Mouse (Mus musculus) embryonic facial prominence, embryonic 10.5 days (tissue): ENCODE data around the gene Pik3r3. TPM values are rescaled to one million over a fixed set of nuclear protein-coding genes. Genes with fewer than 3 reads are reported as not detected.
"Not testable (repeated sequence)": the region's sequence is repeated elsewhere in the genome, so short reads cannot be mapped to it uniquely, and the experiment has no call there.

Experiments
- DNase-seq: peaks from one replicate; pipeline ENCODE4 v3.0.0-alpha.2; 2017; ENCODE audit warnings: low spot score
- H3K27ac ChIP-seq: fragments of 300-500 bp; sonication (generic); replicated peaks from 2 replicates; pipeline ENCODE4 v1.5.1; 2016; ENCODE audit warnings: mild to moderate bottlenecking
- H3K27me3 ChIP-seq: fragments of 300-500 bp; sonication (generic); replicated peaks from 2 replicates; pipeline ENCODE4 v1.6.1; 2016; ENCODE audit warnings: low read depth, mild to moderate bottlenecking; ENCODE audit not compliant: poor library complexity, severe bottlenecking
- H3K36me3 ChIP-seq: fragments of 300-500 bp; sonication (generic); replicated peaks from 2 replicates; pipeline ENCODE4 v1.6.1; 2016; ENCODE audit warnings: mild to moderate bottlenecking, moderate library complexity
- H3K4me1 ChIP-seq: fragments of 300-500 bp; sonication (generic); 2 replicates; pipeline ENCODE4 v1.6.1; 2016
- H3K4me3 ChIP-seq: fragments of 300-500 bp; sonication (generic); 2 replicates; pipeline ENCODE4 v1.5.1; 2016; ENCODE audit warnings: mild to moderate bottlenecking, moderate library complexity
- H3K9me3 ChIP-seq: fragments of 300-500 bp; sonication (generic); 2 replicates; pipeline ENCODE4 v1.6.1; 2016; ENCODE audit warnings: mild to moderate bottlenecking
- WGBS: fragments of 180-500 bp; shearing (Covaris S2); methylation state at CpG from one replicate; pipeline ENCODE4 v1.1.7; 2016; 5-methylcytosine and 5-hydroxymethylcytosine counted together
- polyA plus RNA-seq: library from polyadenylated mRNA; unstranded; fragments of >200 nt; fragmentation: Nextera tagmentation; extraction: Ambion mirVana; gene quantifications from 2 replicates; pipeline ENCODE4 v1.2.1, GENCODE M21; 2016

Gene Pik3r3
- polyA plus RNA-seq, 1 experiment from 2014 or later = 43.7 TPM

DNA sequence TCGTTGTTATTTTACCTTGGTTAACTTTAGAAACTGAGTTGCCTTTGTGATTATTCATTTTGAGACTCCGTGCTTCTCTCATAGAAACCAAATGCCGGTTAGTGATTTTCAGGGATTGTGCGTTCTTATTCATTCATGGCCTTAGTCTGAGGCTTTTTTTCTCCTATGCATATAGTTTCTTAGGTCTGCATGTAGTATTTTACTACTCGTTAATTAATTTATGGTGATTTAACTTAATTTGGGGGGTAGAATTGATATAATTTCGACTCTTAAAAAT is 1.4 kb downstream of the Pik3r3 start:
- no peak for DNase-seq
- no peaks in the 10 kb centered on the region for H3K9me3 ChIP-seq
- H3K27me3 ChIP-seq = no peaks in the 10 kb centered on the region
- WGBS = 6% methylated on average over 6 of the region's 6 CpGs
- H3K4me1 ChIP-seq = peaks cover 19% of the 10 kb centered on the region
- peak overlapping the region; percentile 75 for H3K4me3 ChIP-seq
- H3K27ac ChIP-seq = peak overlapping the region; percentile 99
- 0 out of 2 replicates have a peak, but pooled peaks cover 6% of the 10 kb centered on the region for H3K36me3 ChIP-seq

DNA sequence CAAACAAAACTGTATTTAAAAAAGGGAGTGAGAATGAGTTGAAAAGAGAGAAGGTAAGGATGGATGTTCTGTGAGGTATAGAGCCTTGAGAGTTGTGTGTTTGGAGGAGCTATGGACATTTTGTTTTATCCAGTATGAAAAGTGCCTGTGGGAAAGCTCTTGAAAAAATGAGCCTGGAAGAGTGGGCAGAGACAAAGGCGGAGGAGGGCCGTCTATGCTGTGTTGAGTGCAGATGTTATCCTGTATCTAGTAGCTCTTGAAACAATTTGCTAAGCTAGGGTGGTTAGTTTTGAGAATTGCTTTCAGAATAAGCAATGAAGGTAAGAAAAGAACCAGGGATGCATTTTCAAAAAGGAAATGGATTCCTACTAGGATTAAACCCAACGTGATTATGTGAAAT is 22.0 kb downstream of the Pik3r3 start:
- WGBS = 88% methylated on average over 3 of the region's 3 CpGs
- Histone ChIP-seq H3K9me3 (no peaks in the 10 kb centered on the region), H3K27me3 (no peaks in the 10 kb centered on the region), H3K4me3 (no peak overlapping the region), H3K36me3 (peaks cover 45% of the 10 kb centered on the region), H3K4me1 (no peaks in the 10 kb centered on the region), H3K27ac (no peak overlapping the region)
- no peak for DNase-seq

DNA sequence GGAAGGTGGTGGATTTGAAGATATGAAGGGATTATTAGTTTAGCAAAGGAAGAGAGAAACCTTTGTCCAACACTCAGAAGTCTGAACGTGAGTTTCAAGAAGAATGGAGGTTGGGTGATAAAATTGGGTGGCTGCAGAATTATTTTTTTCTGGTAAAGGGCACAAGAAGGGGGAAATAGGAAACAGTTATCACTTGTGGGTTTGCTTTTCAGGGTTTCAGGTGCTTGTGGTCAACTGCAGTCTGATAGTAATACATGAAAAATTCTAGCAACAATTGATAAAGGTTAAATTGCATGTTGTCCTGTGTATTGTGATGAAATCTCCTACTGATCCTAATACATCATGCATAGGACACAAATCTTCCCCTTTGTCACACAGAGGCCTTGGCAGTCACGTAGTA is 22.8 kb downstream of the Pik3r3 start:
- H3K27me3 ChIP-seq = no peaks in the 10 kb centered on the region
- peaks cover 41% of the 10 kb centered on the region for H3K36me3 ChIP-seq
- H3K4me1 ChIP-seq = no peaks in the 10 kb centered on the region
- no peak overlapping the region for H3K27ac ChIP-seq
- DNase-seq = no peak
- H3K9me3 ChIP-seq = no peaks in the 10 kb centered on the region
- H3K4me3 ChIP-seq = no peak overlapping the region
- 83% methylated on average over 2 of the region's 2 CpGs for WGBS

DNA sequence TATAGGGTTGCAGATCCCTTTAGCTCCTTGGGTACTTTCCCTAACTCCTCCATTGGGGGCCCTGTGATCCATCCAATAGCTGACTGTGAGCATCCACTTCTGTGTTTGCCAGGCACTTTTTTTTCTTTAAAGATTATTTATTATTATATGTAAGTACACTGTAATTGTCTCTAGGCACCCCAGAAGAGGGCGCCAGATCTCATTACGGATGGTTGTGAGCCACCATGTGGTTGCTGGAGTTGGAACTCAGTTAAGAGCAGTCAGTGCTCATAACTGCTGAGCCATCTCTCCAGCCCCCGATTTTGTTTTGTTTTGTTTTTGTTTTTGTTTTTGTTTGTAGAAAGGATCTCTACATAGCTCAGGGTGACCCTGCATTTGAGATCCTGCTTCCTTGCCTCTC is 24.5 kb downstream of the Pik3r3 start:
- not testable (repeated sequence) for H3K4me3 ChIP-seq, H3K27me3 ChIP-seq, H3K4me1 ChIP-seq, H3K27ac ChIP-seq, H3K9me3 ChIP-seq
- 44% methylated on average over 3 of the region's 3 CpGs for WGBS
- DNase-seq = peak; percentile 13
- peaks cover 30% of the 10 kb centered on the region for H3K36me3 ChIP-seq

DNA sequence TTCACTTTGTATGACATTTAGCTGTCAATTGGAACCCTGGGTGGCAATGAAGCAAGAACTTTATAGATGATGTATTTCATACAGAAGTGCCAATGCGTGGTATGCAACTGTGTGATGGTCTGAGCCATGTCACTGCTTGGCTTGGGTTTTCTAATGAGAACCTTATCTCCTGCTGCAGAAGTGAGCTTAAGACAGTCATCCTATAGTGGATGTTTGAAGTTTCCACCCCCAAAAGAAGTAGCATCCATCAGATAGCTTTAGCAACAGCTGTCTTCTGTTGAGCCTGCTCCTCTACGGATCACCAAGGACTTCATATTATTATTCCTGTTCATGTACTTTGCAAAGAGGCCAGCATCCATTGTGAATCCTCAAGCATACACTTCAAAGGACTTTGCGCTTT is 28.6 kb downstream of the Pik3r3 start:
- Histone ChIP-seq H3K9me3 (no peaks in the 10 kb centered on the region), H3K27ac (no peak overlapping the region), H3K4me1 (no peaks in the 10 kb centered on the region), H3K4me3 (no peak overlapping the region), H3K27me3 (no peaks in the 10 kb centered on the region), H3K36me3 (peaks cover 16% of the 10 kb centered on the region)
- no peak for DNase-seq
- 95% methylated on average over 3 of the region's 3 CpGs for WGBS

DNA sequence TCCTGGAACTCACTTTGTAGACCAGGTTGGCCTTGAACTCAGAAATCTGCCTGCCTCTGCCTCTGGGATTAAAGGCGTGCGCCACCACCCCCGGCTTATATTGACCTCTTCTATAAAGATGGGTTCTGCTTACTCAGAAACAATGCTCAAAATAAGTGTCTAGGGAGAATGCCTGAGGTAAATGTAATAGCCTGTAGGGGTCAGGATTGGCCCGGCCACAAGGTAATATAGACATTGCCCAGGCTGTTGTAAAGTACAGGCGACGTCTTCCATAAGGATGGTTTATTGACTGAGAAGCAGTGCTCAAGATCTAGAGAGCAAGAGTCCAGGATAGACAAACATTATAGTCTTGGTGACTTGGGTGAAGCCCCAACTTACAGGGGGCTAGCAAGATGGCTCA is 46.8 kb downstream of the Pik3r3 start:
- no peak overlapping the region for H3K4me3 ChIP-seq
- no peak for DNase-seq
- H3K9me3 ChIP-seq = no peaks in the 10 kb centered on the region
- peaks cover 99% of the 10 kb centered on the region for H3K36me3 ChIP-seq
- no peaks in the 10 kb centered on the region for H3K27me3 ChIP-seq
- H3K4me1 ChIP-seq = no peaks in the 10 kb centered on the region
- 94% methylated on average over 6 of the region's 6 CpGs for WGBS
- H3K27ac ChIP-seq = no peak overlapping the region

DNA sequence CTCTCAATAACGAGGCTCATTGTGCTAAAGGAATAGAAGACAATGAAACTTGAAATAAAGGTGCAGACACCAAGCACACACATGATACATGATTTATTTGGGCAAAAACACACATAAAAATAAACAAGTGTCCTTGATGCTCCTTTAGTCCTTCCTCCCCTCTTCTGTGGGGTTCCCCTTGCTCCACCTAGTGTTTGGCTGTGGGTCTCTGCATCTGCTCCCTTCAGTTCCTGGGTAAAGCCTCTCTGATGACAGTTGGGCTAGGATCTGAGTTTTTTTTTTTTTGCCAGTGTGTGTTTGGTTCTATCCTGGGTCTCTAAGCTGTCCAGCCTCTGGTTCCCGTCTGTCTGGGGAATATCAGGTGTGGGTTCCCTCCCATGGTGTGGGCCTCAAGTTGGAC is 60.8 kb downstream of the Pik3r3 start:
- Histone ChIP-seq H3K4me3 (no peak overlapping the region), H3K9me3 (no peaks in the 10 kb centered on the region), H3K27me3 (no peaks in the 10 kb centered on the region), H3K4me1 (no peaks in the 10 kb centered on the region), H3K27ac (no peak overlapping the region), H3K36me3 (peaks cover 61% of the 10 kb centered on the region)
- DNase-seq = no peak
- 82% methylated on average over 2 of the region's 2 CpGs for WGBS

DNA sequence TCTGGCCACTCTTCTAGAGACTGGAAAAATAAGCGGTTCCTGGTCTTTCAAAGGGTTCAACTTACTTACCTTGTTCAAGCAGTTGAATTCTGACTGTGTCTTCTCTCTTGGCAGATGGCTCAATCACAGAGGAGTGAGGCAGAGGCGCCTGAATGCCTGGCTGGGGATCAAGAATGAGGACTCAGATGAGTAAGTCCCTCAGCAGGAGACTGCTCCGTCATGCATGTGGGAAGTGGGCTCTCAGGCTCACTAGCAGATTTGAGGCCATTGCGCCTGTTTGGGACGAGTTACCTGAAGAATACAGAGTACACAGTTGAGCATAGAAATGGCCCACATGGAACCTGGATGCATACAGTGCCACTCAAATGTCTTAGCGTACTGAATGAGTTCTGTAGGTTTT is 70.1 kb downstream of the Pik3r3 start:
- 89% methylated on average over 6 of the region's 6 CpGs for WGBS
- peaks cover 99% of the 10 kb centered on the region for H3K36me3 ChIP-seq
- no peaks in the 10 kb centered on the region for H3K27me3 ChIP-seq
- H3K4me1 ChIP-seq = no peaks in the 10 kb centered on the region
- no peak for DNase-seq
- H3K27ac ChIP-seq = no peak overlapping the region
- H3K4me3 ChIP-seq = no peak overlapping the region
- no peaks in the 10 kb centered on the region for H3K9me3 ChIP-seq

DNA sequence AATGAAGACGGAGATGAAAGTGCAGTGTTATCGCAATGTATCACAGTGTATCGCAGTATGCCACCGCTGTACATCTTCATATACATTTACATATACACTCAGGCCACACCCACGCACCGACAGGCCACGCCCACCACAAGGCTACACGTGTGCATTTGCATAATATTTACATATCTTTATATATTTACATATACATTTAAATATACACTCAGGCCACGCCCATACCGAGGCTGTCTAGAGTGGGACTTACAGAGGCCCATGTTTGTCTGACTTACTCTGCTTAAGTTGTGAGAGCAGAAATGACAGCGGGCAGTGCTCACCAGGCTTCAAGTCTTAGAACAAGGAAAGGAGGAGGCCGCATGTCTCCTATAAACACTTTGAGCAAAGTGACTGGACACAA is 71.9 kb downstream of the Pik3r3 start:
- H3K27ac ChIP-seq = no peak overlapping the region
- H3K4me3 ChIP-seq = no peak overlapping the region
- peaks cover 96% of the 10 kb centered on the region for H3K36me3 ChIP-seq
- no peaks in the 10 kb centered on the region for H3K27me3 ChIP-seq
- H3K4me1 ChIP-seq = no peaks in the 10 kb centered on the region
- WGBS = 89% methylated on average over 12 of the region's 12 CpGs
- DNase-seq = no peak
- H3K9me3 ChIP-seq = no peaks in the 10 kb centered on the region

DNA sequence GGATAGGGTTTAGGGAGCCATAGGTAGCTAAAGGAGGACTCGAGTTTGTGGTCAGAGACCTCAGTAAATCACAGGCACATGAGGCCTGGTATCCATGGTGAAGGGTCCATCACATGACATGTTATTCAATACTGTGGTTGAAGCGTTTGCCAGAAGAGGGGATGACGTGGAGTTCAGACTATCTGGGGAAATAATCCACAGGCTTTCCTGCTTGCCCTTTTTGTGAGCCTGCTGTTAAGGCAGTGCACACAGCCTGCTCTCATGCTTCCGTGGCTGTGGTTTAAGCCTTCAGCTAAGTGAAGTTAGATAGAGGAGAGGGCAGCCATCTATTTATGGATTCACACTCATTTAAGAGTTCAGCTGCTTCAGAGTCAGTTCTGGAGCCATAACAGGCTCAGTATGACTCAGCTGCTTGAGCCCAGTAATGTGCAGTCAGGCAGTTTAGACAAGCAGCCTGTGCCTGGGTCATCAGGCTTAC is 79.5 kb downstream of the Pik3r3 start:
- Histone ChIP-seq H3K9me3 (no peaks in the 10 kb centered on the region), H3K36me3 (peaks cover 87% of the 10 kb centered on the region), H3K27me3 (no peaks in the 10 kb centered on the region), H3K4me1 (no peaks in the 10 kb centered on the region), H3K27ac (no peak overlapping the region), H3K4me3 (no peak overlapping the region)
- no peak for DNase-seq
- WGBS = 76% methylated on average over 4 of the region's 4 CpGs

DNA sequence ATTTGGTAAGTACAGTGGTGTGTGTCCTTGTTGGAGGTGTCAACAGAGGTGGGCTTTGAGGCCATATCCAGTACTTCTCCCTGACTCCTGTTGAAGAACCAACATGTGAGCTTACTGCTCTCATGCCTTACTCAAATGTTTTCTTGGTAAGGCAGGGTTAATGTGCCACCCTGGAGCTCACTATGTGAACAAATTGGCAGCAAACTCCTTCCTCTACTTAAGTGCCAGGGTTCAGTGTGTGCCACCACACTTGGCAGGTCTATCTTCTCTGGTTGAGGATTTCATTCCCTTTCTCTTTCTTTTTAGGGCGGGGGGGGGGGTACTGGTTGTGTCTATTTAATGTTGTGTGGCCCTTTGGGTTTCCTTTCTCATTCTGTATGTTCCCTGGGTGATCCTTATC is 83.1 kb downstream of the Pik3r3 start:
- WGBS = 31% methylated on average over 1 of the region's 1 CpGs
- H3K36me3 ChIP-seq = peaks cover 91% of the 10 kb centered on the region

DNA sequence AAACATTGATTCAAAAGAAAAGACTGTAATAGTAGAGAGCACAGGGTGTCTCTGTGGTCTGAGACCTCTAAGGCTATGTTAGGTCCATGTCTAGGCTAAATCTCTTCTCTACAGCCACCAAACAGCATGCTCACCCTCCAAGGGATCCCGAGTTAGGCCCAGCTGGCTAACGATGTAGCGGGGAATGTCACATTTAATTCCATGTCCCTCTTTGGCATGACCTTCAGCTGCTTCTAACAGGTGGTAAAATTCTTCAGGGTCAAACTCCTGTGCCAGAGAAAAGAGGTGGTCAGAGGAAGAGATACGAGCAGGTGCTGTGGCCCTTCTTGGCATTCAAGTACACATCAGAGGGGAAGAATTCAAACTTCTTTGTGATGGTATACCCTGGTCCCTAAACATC is 96.2 kb downstream of the Pik3r3 start:
- no peaks in the 10 kb centered on the region for H3K27me3 ChIP-seq
- no peaks in the 10 kb centered on the region for H3K4me1 ChIP-seq
- WGBS = 90% methylated on average over 4 of the region's 4 CpGs
- H3K9me3 ChIP-seq = no peaks in the 10 kb centered on the region
- peaks cover 97% of the 10 kb centered on the region for H3K36me3 ChIP-seq
- no peak overlapping the region for H3K27ac ChIP-seq
- DNase-seq = no peak
- no peak overlapping the region for H3K4me3 ChIP-seq

More for the DNA sequence above, 83.1 kb downstream of the Pik3r3 start:
- no peaks in the 10 kb centered on the region for H3K4me1 ChIP-seq
- H3K27ac ChIP-seq = no peak overlapping the region
- H3K4me3 ChIP-seq = no peak overlapping the region
- H3K9me3 ChIP-seq = no peaks in the 10 kb centered on the region
- no peak for DNase-seq
- H3K27me3 ChIP-seq = no peaks in the 10 kb centered on the region

DNA sequence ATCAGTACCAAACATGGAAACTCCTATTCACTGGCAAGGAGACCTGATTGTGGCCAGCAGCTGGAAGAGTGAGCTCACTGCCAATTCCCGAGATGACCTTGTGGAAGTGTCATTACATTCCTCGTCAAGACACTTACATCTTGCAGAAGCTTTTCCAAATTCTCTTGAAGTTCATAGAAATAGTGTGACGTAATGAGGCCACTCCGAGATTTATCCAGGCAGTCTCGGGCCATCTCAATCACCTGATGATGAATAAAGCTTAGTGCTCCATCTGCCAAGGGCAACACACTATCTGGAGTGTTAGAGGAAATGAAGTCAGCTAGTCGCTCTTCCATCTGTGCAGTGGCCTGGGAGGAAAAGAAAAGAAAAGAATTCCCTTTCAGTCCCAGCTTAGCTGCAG is 100.7 kb downstream of the Pik3r3 start:
- Histone ChIP-seq H3K27me3 (no peaks in the 10 kb centered on the region), H3K4me1 (no peaks in the 10 kb centered on the region), H3K9me3 (no peaks in the 10 kb centered on the region), H3K36me3 (peaks cover 96% of the 10 kb centered on the region), H3K27ac (no peak overlapping the region), H3K4me3 (no peak overlapping the region)
- DNase-seq = no peak
- WGBS = 92% methylated on average over 6 of the region's 6 CpGs

DNA sequence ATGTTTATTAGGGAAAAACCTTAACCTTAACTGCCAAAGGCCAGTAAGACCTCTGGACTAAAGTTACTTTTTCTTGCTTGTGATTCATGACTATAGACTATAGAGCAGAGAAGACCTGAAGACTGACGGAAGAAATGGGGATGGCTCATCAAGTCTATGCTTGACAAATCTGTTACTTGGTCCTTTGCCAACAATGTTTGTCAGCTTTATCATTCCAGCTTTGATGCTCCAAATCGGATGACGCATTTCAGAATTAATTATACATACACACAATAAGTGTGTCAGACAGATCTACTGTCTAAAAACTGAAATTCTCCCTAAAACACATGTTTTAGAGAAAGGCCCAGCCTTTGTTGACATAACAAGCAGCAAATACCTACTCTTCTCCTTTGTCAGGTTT is 107.8 kb downstream of the Pik3r3 start:
- WGBS = 96% methylated on average over 3 of the region's 3 CpGs
- peaks cover 70% of the 10 kb centered on the region for H3K36me3 ChIP-seq
- H3K9me3 ChIP-seq = no peaks in the 10 kb centered on the region

More for the DNA sequence above, 107.8 kb downstream of the Pik3r3 start:
- no peaks in the 10 kb centered on the region for H3K4me1 ChIP-seq
- no peak for DNase-seq
- no peak overlapping the region for H3K27ac ChIP-seq
- H3K27me3 ChIP-seq = no peaks in the 10 kb centered on the region
- H3K4me3 ChIP-seq = no peak overlapping the region
